Mouse (Mus musculus) 416B (cell line): ENCODE measurements around the gene Fam20c.

Experiments
- DNase-seq: peaks from one replicate; pipeline ENCODE4 v3.0.0; 2011; ENCODE audit warnings: low read depth

The Fam20c gene

DNA sequence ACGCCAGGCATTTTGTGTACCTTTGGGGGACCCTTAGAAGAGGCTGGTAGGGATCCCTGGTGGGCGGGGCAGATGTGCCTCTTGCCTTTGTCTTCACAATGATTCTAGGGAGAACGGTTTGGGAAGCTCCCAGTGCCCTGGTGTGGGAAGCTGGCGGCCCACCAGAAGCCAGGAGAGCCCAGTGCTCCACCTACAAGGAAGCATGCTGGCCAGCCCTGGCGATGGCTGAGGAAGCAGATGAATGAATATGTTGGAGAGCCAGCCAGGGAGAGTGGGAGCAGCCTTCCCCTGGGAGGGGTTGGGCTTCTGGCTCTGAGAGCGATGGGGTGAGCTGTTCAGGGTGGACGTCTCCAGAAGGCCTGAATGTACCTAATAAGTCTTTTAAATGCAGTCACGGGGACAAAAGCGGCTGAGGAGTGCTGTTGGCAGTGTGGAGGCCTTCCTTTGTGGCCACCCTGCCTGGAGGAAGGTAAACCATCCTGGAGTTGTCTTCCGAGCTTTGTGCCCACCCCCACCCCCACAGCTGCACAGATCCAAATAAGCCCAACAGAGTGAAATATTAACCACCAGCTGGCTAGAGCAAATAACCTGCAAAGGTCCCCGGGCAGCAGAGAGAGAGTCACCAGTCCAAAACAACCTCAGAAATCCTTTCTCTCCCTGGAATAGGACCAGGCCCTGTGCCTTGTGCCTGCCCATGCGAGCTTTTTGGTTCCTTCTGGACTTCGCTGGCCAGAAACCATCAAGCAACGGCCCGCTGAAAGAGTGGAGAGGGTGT is 2.2 kb downstream of the Fam20c start:
- DNase-seq = no peak

- no peak for DNase-seq
Observed at GRCm38 (mm10) chr5:138757135-138757534, 2.8 kb downstream of the Fam20c start.

DNA sequence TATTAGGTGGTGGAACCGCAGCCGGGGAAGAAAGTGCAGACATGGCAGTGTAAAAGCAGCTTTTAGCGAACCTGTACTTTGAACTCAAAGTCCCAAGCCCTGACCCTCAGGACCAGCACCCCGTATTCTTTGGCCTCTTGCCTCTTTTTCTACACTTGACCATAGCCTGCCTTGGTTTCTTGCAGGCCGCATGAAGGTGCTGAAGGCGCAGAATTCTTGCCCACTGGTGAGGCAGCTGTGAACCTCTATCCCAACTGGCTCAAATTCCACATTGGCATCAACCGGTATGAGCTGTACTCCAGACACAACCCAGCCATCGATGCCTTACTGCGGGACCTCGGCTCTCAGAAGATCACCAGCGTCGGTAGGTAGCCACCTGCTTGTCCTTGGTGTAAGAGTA is 3.3 kb downstream of the Fam20c start:
- DNase-seq = no peak

DNA sequence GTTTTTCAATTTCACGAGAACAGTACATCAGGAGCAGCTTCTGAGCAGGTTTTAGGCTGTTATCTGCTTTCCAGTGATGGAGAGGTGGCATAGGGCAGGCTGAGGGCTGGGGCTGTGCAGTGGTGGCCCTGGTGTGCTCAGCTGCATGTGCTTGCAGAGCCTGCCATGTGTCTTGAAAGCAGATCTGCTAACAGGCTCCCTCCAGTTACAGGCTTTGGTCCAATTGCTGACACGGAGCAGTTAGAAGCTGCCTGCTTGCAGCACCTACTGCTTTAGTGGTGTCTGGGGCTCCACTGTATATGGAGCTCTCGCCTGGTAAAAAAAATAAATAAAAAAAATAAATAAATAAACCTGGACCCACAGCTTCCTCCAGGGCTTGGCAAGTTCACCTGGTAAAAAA is 4.2 kb downstream of the Fam20c start:
- no peak for DNase-seq

DNA sequence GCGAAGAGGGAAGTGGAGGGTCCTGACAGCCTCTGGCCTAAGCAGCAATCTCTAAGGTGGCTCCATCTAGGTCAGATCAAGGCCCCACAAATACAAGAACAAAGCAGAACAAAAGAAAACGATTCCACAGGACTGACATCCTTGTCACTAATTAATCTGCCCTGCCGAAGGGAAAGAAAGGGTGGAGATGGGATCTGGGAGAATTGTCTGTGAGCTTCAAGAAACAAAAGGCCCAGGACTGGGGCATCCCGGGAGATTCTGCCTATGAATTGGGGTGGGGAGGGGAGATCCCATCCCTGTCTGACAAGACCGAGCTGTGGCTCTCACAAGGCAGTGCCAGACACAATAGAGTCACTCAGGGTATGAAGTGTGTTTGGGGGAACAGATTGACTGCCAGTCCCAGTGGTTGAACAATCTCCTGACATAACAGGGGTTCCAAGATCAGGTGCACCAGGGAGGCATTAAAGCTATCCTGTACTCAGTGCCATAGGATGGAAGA is 7.6 kb downstream of the Fam20c start:
- DNase-seq = no peak

- DNase-seq = no peak
Observed at GRCm38 (mm10) chr5:138762361-138762760, 8.0 kb downstream of the Fam20c start.

- no peak for DNase-seq
Observed at GRCm38 (mm10) chr5:138764601-138765000, 10.3 kb downstream of the Fam20c start.

DNA sequence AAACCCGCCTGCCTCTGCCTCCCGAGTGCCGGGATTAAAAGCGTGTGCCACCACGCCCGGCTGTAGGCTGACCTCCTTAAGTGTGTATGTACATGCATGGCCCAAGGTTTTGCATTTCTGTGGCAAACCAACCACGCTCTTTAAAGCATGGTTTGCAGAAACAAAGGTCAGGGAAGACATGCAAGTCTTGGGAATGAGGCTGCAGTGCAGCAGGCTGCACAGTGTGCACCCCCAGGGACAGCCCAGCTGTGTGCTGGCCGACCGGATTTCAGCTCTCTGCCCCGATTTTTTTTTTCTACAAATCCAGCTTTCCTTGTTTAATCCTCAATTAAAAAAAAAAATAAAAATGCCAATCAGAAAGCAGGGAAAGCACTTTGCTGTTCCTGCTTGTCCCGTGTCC is 13.3 kb downstream of the Fam20c start:
- DNase-seq = no peak

DNA sequence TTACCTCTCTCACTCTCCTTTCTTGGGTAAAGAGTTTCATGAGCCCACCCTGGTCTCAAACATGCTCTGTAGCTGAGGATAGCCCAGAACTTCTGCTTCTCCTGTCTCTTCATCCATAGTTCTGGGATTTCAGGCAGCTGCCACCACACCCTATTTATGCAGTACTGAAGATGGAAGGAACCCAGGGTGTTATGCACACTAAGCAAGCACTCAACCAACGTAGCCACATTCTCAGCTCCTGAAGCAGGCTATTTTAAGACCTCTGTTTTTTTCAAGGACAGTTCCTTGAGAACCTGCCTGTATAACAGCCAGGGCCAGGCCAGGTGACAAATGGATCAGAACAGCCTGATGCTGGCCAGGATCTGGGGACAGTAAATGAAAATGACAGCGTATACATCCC is 14.4 kb downstream of the Fam20c start:
- no peak for DNase-seq

- DNase-seq = no peak
Observed at GRCm38 (mm10) chr5:138769126-138769525, 14.8 kb downstream of the Fam20c start.

DNA sequence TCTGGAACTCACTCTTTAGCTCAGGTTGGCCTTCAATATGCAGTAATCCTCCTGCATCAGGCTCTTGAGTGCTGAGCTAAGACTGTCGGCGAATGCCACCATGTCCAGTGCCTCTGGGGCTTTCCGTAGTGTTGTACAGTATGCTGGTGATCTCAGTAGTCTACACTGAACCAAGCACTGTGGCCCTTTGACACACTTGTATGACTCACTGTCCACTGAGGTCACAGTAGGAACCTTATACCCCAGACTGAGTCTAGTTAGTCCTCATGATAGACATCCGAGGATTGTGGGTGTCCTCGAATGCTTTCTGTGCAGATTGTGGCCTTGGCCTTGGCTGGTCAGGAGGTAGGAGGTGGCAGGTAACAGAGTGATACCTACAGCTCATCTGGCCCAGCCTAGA is 20.8 kb downstream of the Fam20c start:
- peak; percentile 17 for DNase-seq

DNA sequence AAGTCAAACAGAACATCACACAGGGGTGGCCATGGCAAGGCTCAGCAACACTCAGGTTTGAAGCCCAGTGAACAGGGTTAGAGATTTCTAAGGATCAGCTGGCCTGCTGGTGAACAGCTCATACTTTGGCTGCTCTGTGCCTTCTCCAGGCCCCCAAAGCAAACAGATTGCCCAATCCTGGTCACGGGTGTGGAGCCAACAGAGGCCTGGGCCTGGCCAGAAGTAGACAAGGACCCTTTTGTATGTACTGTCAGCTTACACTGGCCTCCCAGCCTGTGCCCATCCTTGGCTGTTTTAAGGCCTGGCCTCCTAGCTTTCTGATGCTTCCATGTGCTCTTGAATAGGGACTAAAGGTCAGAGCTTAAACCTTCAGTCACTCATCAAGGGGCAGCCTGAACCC is 22.0 kb downstream of the Fam20c start:
- peak; percentile 18 for DNase-seq

- no peak for DNase-seq
Observed at GRCm38 (mm10) chr5:138778731-138779463, 24.6 kb downstream of the Fam20c start.

DNA sequence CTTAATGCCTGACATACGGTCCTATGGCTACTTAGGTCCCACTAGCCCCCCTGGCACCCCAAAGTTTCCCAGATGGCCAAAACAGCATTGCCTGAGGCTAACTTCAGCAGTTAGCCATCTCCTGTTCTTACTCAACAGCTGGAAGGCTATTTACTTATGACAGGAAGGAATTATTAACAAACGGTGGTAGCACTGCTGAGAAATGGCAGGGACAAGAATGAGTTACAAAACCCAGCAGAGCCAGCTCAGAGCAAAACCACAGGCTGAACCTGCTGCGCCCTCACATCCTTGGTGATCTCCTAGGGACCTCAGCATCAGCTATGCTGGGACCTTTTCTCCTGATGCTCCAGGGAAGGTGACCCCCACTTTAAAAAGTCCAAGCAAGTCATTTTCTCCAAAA is 25.3 kb downstream of the Fam20c start:
- peak; percentile 56 for DNase-seq

DNA sequence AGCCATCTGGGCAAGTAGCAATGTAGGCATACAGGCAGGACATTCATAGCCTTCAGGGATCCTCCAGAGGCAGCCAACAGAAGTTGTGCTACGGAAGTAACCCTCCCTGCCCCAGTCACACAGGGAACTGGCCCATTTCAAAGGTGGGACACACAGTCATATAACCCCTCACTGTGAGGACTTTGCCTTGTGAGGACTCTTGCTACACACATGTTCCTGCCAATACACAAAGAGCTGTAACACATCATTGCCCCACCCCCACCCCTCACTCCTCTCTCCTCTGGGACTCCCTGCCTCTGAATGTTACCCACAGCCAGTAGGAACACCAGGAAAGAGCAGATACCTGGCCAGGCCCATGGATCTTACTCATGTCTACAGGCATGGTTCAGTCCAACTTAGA is 28.4 kb downstream of the Fam20c start:
- no peak for DNase-seq

DNA sequence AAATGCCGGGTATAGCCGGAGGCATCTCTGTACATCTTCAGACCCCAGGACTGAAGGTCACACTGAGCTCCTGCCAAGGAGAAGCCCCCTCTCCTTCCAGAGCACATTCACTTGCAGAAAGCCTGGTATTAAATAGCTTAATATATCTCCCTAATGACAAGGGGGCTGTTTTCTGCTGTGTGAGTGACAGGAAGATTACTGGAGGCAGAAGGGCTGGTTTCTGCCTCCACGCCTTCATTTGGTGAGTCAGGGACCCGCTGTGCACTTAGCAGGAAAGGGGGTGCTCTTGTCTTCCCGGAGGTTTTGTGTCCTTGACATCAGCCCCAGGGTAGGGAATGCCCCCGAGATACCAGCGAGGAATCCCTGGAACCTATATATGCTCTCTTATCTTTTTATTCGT is 28.9 kb downstream of the Fam20c start:
- DNase-seq = no peak

DNA sequence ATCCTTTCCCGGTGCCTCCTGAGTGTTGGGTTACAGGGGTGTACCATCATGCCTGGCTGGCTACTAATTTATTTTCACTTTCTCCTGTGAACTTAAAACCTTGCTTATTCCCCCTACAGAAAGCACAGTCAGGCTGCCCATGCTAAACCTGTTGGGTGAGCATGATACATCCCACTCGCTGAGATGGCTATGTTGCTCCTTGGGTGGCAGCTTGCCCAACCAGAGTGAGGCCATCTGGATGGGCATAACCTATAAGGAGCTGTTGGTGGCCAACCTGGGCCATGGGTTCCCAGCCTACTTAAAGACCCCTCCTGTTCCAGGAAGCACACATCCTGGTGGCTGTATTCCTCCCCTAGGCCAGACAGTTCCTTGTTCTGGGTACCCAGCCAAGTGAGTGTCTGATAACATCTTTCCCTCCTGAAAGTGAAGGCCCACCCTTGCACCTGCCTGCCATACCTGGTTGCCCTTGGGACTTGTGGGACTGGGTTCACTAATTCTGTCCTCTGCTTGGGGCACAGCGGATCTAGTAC is 31.7 kb downstream of the Fam20c start:
- DNase-seq = no peak

GRCm38 (mm10) chr5:138787648-138788047 is 33.3 kb downstream of the Fam20c start:
- no peak for DNase-seq

GRCm38 (mm10) chr5:138788481-138789211 is 34.3 kb downstream of the Fam20c start:
- no peak for DNase-seq

- no peak for DNase-seq
Observed at GRCm38 (mm10) chr5:138790954-138791480, 36.7 kb downstream of the Fam20c start.

DNA sequence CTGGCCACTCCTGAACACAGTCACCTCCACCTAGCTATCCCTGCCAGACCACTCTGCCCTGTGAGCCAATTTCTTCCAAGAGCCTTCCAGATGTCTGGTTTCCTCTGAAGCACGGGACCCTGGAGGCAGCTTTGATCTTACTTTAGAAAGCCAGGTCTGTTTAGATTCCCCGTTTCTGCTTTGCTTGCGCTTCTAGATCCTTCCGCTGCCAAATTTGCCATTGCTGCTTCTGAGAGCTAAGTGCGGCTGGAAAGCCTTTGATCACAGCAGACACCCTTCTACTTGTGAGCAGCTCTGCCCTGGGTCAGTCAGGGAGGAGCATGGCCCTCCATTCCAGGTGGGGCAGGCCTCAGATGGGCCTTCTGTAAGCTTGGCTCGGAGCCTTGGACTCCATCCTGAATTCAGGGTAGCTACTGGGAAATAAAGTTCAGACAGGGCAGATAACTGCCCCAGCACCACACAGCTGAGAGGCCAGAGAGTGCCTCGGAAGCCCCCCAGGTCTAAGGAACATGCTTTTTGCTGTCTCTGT is 47.3 kb downstream of the Fam20c start:
- no peak for DNase-seq

GRCm38 (mm10) chr5:138804286-138804685 is 50.0 kb downstream of the Fam20c start:
- DNase-seq = no peak
